Mouse (Mus musculus): ENCODE data around the gene Maneal.

The Maneal gene

DNA sequence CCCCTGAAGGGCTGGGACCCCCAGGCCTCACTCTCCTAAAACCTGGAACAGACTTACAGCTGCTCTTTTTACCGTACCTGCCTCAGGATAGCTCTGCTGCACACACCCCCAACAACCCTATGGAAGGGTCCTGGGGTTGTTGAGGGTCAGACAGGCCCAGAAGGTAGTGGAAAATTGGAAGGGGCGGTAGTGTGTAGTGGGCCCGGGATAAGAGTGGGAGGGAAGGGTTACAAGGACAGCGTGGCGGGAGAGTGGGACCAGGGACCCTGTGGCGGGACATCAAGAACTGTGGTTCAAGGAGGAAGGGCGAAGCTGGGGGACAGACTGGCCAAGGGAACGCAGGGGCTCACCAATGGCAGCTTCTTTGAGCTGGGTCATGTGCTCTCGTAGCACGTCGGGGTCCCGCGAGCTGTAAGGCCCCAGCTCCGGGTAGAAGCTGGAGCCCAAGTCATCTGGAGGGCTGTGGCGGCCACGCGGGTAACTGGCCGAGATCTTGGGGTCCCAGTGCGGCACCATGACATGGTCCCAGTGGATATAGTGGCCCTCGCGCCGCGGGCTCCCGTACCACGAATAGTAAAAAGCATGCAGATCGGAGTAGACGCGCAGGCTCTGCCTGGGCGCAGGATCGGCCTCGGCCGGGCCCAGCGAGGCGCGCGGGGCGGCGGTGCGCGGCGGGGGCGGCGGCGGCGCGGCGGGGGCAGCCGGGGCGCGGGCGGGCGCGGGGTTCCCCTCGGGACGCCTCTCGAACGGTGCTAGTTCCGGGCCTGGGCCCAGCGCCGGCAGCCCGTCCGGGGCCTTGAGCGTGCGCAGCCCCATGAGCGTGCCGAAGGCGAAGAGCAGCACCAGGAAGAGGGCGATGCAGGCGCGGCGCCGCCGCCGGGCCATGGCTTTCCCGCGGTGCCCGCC, at the start of gene Maneal:
Gene Maneal (minus strand): TSS at position 889 of the 906 bp plus-strand sequence.
- DNase-seq (ENCODE audit: low read depth), result no peak

DNA sequence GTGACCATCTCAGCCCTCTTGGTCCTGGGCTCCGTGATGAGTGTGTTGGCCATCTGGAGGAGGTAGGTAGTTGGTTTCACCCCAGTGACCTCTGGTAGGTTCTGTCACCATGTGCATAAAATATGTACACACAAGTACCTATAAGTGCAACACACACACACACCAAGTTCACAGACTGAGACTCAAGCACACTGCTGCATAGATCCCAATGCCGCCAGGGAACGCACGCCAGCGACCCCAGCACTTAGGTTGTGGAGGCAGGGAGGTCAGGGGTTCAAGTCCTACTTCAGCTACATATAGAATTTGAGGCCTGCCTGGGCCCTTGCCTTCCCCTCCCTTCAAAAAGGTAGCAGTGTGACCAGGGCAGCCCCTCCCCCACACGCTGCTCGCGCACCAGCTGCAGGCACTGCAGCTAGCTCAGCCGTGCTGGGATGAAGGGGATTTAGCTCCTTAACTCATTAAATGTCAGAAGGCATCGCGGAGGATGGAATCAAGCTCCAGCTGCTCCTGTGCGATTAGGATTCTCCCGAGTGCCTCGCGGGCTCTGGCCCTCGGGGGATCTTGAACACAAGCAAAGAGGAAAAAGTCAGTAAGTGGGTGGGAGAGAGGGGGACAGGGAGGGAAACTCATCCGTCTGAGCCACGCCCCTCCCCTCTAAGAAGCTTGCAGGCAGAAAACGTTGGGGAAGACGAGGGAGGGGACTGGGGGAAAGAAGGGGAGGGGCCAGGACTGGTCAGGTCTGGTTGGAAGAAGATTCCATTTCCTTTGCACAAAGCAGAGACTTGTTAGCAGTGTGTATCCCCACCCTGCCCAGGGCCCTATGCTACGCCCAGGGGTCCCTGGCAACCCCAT, 44.2 kb upstream of the Maneal start:
- DNase-seq (ENCODE audit: low read depth), result no peak

DNA sequence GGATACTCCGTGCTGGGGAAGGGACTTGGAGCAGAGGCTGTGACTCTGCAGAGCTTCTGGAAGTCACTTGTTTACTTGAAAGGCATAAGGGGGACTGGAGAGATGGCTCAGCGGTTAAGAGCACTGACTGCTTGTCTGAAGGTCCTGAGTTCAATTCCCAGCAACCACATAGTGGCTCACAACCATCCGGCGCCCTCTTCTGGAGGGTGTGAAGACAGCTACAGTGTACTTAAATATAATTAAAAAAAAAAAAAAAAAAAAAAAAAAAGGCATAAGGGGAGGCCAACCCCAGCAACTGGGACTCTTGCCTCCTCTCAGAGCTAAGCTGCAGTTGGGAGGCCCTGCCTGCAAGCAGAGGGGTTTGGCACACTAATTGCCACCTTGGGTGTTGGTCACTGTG, 43.4 kb upstream of the Maneal start:
- peak; percentile 54 for DNase-seq (ENCODE audit: low read depth)

DNA sequence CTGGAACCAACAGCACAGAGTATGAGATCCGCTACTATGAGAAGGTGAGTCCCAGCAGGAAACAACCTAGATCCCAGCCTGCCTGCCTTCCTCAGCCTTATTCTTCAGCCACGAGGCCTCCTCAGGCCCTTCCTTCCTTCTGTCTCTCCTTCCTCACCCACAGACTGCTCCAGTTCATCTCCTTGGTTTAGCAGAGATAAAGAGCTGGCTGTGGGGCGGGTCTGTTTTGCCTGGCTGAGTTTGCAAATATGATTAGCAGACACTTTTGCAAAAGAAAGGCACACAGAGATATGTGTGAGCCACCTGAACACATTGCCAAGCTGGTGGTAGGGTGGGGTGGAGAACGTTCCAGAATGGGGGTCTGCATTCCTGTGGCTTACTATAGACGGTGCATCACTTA, 37.9 kb upstream of the Maneal start:
- DNase-seq (ENCODE audit: low read depth), result no peak

DNA sequence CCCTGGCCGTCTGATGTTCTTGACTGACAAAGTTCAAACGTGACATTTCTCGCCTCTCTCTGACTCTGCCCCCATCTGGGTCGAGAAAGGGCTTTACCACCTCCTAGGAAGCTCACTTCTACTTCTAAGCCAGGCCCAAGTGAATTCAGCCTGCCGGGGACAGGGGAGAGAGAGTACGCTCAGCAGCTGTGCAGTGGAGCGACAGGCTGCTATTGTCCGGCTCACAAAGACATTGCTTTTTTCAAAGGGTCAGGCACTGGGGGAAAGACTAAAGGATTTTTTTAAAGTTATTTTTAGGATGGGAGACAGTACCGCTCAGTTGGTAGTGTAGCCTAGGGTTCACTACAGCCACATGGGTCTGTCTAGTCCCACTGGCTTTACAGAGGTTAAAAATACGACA, 36.5 kb upstream of the Maneal start:
- DNase-seq (ENCODE audit: low read depth), result no peak

DNA sequence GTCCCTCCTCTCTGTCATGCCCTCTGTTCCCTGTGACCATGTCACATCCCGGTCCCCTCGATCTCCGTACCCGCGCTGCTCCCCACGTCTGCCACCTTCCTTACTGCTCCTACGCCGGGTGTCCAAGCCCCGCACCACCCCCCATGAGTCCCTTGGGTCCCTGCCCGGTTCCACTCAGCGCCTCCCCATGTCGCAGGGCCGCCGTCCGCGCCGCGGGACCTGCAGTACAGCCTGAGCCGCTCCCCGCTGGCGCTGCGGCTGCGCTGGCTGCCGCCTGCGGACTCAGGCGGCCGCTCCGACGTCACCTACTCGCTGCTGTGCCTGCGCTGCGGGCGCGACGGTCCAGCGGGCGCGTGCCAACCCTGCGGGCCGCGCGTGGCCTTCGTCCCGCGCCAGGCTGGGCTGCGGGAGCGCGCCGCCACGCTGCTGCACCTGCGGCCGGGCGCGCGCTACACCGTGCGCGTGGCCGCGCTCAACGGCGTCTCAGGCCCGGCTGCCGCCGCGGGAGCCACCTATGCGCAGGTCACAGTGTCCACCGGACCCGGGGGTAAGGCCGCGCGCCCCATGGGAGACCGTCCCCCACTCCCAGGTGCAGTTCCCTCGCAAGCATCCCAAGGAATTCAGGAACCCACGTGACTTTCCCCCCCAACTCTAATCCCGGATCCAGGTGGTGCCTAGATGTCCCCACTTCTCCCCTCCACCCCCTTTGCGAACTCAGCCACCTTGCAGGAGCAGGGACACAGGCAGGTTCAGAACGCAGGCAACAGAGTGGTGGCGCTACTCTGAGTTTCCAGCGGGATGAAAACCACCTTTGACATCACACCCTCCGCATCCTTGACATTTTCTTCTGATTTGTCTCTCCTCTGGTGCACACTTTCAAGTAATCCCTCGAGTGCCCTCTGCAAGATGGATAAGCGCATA, 32.8 kb upstream of the Maneal start:
- DNase-seq (ENCODE audit: low read depth), result no peak

DNA sequence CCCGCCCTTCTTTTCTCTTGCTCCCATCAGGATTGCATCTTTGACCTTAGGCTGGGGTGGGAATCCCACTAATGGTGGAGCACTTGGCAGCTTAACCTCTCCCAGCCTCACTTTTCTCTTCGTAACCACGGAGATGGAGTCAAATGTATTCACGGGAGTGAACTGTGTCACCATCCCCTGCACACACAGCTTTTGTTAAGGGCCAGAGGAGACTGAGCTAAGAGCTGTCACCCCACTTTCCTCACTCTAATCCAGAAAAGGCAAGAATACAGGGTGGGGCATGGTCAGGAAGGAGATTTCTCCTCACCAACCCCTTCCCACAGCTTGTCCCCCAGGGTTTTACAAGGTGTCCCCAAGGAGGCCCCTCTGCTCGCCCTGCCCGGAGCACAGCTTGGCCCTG, 31.8 kb upstream of the Maneal start:
- no peak for DNase-seq (ENCODE audit: low read depth)

DNA sequence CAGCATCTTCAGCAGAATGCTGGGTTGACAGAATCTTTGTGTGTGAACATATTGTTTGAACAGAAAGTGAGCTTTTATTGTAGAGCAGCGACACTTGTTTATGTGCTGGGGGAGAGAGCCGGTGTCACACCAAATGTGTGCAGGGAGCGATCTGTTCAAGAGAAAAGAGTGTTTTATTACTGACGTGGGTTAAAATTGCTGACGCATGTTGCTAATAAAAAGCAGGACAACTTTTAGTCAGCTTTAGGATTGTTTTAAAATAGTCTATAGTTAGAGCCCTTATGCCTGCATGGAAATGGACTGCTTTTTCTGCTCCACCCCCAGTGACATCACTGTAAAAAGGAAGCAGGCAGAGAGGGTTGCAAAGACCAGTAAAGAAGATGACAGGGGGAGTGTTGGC, 28.9 kb upstream of the Maneal start:
- DNase-seq (ENCODE audit: low read depth), result no peak

DNA sequence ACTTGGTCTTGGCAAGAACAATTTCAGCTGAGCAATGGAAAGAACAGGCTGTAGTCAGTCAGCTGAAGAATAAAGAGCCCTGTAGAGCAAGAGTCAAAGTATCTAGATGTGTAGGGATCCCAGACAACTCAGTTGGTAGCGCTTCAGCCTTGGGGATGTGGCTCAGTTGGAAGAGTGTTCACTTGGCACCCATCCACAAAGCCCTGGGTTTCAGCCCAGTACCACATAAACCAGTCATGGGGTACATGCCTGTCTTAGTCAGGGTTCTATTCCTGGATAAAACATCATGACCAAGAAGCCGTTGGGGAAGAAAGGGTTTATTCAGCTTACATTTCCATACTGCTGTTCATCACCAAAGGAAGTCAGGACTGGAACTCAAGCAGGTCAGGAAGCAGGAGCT, 28.0 kb upstream of the Maneal start:
- no peak for DNase-seq (ENCODE audit: low read depth)

DNA sequence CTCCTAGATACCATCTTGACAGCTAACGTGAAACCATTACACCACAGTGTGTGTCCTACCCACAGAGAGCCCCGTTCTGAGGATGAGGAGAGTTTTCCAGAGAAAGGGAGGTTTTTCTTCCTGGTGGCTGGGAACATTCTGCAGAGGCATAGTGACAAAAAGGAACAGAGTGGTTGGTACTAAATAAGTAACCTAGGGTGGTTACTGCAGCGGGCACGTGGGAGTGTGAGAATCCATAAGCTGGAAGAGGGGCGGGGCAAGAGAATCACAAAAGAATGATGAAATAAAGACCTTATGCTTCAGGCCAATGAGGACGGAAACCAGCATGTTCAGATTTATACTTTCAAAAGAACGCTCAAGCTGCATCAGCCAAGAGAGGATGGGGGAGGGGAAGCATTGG, 26.7 kb upstream of the Maneal start:
- no peak for DNase-seq (ENCODE audit: low read depth)

DNA sequence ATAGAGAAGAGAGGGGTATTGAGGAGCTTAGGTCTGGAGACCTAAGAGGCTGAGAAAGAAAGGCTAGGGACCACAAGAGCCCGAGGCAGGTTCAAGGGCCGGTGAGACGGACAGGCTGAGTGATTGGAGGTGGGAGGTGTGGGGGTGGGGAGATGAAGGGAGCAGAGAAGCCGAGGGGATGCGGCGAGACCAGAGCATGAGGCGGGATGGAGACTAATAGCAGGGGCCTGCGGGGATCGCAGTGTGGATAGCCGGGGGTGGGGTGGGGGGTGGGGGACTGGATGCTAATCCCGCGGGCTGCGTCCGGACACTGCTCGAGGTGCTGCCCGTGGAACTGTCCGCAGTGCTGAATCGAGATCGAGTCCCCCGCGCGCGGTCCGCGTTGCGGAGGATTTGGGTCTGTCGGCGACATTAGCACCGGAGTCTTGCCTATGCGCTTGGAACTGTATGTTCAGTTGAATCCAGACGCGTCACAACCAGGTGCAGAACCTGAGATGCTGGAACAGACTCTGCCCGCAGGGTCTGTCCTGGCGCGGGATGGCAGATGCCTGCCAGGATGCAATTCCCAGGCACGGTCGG, 20.3 kb upstream of the Maneal start:
- no peak for DNase-seq (ENCODE audit: low read depth)

DNA sequence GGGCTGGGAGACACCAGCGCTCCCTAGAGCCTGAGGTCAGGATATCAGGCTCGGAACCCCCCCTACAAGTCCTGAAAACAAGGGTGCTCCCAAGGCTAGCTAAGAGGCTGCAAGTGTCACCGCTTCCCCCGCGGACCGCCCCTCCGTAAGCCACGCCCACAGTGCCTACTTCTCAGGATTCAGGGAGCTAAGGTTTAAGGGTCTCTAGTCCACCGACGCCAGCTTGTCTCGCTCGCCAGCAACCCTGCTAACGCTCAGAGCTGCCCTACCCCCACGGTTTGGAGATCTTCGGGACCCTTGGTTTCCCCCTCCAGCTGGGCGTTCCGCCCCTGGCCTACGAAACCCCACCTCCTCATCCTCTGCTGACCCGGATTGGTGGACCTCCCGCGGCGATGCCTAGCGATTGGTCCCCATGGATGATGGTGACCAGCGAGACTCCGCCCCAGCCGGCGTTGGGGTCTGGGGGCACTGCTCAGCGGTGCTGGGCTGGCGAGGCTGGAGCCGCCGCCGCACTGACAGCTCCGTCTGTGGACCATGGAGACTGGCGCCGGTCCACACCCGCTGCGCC, 19.5 kb upstream of the Maneal start:
- no peak for DNase-seq (ENCODE audit: low read depth)

DNA sequence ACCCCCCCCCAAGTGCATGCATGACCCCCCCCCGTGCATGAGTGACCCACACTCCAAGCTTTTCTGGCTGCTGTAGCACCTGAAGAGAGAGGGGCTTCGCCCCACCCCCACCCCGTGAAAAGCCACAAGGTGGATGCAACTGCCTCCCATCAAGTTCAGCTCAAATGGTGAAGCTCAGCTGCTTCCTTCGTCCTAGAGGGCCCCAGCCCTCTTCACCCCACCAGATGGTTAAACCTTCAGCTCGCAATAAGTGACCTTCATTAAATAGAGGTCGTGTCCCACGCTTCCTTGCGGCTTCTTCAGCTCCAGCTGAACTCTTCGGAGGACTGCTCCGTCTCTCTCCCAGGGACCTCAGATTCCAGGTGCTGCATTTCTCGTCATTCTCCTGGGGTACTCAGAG, 18.6 kb upstream of the Maneal start, which contains the start of gene Epha10:
Gene Epha10 (plus strand): TSS at position 301 of the 400 bp plus-strand sequence.
- no peak for DNase-seq (ENCODE audit: low read depth)

DNA sequence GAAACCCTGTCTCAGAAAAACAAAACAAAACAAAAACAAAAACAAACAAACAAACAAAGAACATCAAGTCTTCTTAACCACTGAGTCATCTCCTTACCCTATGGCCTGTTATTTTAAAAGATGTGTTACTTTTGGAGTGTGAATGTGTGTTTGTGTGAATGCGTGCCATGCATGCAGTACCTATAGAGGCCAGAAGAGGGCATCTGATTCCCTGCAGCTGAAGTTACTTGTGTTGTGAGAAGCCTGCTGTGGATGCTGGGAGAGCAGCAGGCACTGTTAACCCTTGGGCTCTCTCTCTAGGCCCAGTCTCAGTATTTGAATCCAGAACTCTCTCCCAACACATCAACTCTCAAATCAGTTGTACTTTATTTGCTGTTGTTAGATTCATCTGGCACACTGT, 10.7 kb upstream of the Maneal start:
- no peak for DNase-seq (ENCODE audit: low read depth)

DNA sequence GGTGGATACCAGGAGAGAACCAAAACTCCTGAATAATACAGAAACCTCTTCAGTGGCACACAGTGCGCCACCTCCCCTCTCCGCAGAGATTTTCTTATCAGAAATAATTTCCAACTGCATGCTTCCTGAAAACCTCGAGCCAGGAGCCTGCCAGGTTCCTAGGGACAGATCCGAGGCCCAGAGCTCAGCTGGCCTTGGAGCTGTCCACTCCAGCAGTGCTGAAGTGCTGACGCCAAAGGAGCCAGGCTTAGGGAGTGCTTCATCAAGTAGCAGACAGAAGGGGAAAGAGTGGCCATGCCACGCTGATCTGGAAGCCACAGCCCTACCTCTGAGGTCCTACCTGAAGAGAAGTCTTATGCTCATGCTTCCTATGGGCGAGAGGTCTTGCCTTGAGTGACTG, 1.5 kb downstream of the Maneal start:
- peak; percentile 48 for DNase-seq (ENCODE audit: low read depth)

DNA sequence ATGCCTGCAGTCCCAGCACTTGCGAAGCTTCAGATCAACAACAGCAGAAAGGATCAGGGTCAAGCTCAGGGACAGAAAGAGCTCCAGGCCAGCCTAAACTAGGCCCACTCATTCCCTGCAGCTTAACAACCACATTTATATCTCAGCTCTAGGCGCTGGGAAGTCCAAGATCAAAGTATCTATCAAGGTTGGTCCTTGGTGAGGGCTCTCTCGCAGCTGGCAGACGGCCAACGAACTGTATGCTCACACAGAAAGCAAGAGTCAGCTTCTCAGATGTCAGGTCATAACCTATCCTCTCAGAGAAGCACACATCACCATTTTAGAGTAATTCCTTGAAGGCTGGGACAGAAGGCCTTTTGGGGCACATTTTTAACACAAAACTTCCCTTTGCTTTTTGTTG, 3.6 kb downstream of the Maneal start:
- no peak for DNase-seq (ENCODE audit: low read depth)

DNA sequence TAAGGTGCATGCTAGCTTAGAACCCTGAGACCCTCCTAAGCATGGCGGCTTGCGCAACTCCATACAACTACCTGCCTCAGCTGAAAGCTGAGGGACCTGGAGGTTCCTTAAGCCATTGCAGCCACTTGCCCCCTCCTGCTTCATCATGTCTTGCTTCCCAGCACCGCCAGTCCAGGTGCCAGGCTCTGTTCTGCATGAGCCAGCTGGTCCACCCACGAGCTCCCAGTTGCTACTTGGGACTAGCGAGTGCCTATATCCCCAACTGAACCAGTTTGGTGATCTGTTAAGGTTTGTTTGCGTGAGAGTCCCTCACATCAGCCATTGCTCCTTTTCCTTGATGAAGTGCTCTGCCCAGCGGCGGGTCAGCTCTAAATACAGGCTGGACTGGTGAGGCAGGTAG, 5.7 kb downstream of the Maneal start:
- no peak for DNase-seq (ENCODE audit: low read depth)

DNA sequence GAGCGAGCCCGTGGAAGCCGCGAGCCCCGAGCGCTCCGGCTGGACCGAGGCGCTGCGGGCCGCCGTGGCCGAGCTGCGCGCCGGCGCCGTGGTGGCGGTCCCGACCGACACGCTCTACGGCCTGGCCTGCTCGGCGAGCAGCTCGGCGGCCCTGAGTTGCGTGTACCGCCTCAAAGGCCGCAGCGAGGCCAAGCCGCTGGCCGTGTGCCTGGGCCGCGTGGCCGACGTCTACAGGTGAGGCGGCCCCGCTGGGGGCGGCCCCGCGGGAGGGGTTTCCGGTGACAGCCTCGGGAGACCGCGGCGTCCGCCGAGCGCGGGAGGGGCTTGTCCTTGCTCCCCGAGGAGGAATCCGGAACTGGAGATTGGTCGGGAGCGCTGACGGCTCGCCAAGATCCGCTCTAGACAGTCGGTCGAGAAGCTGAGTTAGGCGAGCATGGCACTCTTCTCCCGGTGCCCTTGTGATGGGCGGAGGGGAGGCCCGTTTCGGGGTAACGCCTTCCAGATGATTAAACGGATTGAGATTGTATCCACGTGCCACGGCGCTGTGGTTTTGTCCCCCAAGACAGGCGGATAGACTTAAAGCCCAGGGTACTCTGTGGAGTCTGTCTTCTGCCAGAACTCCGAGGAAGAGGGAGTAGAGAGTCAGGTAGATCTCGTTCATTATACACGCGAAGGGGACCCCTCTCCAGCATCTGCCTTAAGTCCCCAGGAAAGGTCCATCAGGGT, 10.9 kb downstream of the Maneal start, which contains the start of gene 1110065P20Rik:
Gene 1110065P20Rik (minus strand): TSS at position 264 of the 726 bp plus-strand sequence.
- peak; percentile 79 for DNase-seq (ENCODE audit: low read depth)

DNA sequence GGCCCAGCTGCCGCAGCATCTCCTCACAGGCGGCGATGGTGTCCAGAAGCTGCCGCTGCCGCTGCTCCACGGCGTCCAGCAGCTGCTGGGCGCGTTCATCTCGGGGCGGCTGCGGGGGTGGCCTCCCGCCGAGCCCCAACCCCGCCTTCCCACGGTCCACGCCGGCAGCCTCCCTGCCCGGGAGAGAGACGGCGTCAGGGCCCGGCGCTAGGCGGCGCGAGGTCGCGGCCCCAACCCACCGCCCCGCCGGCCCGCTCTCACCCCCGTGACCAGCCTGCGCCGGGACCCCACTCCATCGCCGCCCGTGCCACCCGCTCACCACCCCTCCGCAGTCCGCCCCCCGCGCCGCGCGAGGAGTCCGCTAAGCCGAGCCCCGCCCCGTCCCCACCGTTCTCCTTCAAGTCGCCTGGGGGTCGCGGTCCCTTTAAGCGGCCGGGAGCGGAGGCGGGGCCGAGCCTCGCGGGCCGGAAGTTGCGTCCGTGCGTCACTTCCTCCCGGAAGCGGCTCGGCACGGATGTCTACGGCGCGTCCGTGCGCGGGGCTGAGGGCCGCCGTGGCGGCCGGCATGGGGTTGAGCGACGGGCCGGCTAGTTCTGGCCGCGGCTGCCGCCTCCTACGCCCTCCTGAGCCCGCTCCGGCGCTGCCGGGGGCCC, 11.6 kb downstream of the Maneal start, which contains the start of gene Yrdc:
Gene Yrdc (plus strand): TSS at position 419 of the 653 bp plus-strand sequence.
- peak; percentile 92 for DNase-seq (ENCODE audit: low read depth)
